Mouse (Mus musculus): ENCODE measurements around the gene Rab3il1. TPM values are rescaled to one million over a fixed set of nuclear protein-coding genes. Genes with fewer than 3 reads are reported as not detected.

Gene Rab3il1
- total RNA-seq, 2 experiments from 2014 or later, result 4.0 to 4.7 TPM

DNA sequence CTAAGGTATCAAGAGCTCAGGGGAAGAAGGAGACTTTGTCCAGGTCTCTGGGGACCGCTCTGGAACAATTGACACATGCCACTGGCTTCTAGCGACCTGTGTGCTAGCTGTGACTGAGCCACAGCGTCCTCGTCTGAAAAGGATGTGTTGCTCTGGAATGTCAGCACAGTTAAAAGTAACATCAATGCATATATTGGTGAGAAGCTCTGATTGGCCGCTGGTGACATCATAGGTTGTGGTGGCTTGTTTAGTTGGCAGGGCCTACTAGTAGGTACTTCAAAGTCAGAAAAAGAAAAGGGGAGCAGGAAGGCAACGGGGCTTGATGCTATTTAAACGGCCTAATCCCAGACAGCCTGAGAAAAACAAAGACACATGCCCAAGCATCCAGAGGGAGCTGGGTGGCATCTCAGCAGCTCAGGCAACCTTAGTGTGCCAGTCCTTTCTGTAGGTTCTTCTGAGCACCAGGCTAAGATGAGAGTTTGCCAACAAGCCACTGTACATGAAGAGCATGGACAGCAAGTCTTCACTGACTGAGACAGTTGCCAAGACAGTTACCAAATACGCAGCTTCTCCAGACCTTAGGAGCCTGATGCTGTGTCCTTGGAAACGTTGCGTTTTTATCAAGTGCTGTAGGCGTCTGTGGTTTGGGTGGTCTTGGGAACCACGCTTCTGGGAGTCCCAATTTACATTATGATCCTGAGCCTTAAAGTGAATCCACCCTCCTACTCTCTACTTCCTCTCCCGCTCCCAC is 2.6 kb upstream of the Rab3il1 start:
- intact Hi-C loops (cut with DNase I), result no loop called here
- no peak overlapping the region for H3K4me3 ChIP-seq
- no peak overlapping the region for H3K27ac ChIP-seq
- no peak for TF ChIP-seq CTCF (IDR thresholded peaks at IDR 0.05)
- no peak for DNase-seq

DNA sequence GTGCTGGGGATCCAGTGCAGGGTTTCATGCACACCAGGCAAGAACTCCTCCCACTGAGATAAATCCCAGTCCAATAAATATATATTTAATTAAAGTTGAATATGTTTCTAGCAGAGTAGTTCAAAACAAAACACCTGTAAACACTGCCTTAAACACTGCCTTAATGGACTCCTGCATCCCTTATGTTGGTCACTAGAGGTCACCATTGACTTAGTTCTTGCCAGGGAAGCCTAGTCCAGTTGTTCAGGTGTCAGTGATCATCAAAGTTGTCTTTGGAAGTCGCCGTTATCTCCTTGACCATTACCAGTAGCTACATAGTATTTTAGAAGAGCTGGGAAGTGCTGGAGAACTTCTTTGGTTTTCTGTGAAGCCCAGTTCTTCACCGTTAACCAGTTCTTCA is 1.1 kb upstream of the Rab3il1 start:
- no peak for DNase-seq
- intact Hi-C loops (cut with DNase I), result loop anchor here (1.0 to 2.0 kb wide), 2 partner anchors 34 to 198 kb away; no protein-coding TSS in a partner anchor
- no peak overlapping the region for H3K4me3 ChIP-seq
- H3K27ac ChIP-seq, result no peak overlapping the region
- peak; percentile 93 for TF ChIP-seq CTCF (IDR thresholded peaks at IDR 0.05)

DNA sequence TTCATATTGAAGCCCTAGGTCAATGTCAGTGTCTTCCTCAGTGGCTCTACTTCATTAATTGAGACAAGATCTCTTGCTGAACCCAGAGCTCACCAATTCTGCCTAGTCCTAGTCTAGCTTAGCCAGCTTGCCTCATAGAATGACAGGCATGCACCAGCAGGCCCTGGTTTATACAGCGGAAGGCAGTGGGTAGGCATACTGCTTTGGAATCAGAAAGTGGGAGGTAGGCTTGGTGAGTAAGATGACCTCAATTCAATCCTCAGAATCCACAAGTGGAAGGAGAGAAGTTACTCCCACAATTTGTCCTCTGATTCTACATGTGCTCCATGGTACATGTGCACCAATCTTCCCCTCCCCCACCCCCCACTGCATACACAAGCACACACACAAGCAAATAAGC is 2.2 kb downstream of the Rab3il1 start:
- DNase-seq, result no peak
- intact Hi-C loops (cut with DNase I), result no loop called here
- TF ChIP-seq CTCF (IDR thresholded peaks at IDR 0.05), result no peak

DNA sequence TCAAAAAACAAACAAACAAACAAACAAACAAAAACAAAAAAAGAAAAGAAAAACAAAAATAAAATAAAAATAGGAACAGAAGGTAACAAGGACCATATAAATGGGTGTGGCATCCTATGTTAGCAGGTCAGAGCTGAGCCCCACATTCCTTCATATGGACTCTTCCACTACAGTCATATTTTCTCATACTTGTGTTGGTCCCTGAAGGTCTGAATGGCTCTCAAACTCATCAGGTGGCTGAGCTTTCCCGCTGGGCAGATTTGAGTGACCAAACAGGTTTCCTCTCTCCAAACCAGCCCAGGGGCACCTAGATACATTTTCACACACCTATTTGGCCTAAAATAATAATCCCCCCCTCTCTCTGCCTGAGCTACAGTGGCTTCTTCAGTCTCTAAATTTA is 9.9 kb downstream of the Rab3il1 start:
- Histone ChIP-seq H3K4me3 (no peak overlapping the region), H3K27ac (no peak overlapping the region)
- DNase-seq, result no peak
- no peak for TF ChIP-seq CTCF (IDR thresholded peaks at IDR 0.05)
- intact Hi-C loops (cut with DNase I), result no loop called here

More for the DNA sequence above, 2.2 kb downstream of the Rab3il1 start:
- no peak overlapping the region for H3K4me3 ChIP-seq
- no peak overlapping the region for H3K27ac ChIP-seq

DNA sequence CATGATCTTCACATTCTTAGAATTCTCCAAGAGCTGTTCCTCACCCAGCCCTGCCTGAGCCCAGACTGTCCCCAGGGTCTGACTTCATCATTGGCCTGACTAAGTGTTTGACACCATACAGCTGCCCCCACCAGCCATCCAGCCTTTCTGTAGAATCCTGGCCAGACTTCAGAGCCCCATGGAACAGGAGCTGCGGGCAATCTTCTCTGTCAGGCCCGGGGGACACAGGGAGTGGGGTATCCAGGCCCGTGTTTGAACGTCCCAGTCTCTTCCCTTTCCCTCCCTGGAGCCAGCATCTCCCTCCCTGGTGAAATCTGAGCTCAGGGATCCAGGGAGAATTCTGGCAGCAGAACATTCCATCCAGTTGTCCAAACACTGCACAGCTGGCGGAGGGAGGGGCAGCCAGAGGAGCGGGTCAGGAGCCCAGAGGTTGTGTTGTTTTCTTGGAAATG is 11.4 kb downstream of the Rab3il1 start:
- DNase-seq, result peak; percentile 80
- intact Hi-C loops (cut with DNase I), result no loop called here
- Histone ChIP-seq H3K4me3 (no peak overlapping the region), H3K27ac (peak overlapping the region; percentile 86)
- TF ChIP-seq CTCF (IDR thresholded peaks at IDR 0.05), result no peak

DNA sequence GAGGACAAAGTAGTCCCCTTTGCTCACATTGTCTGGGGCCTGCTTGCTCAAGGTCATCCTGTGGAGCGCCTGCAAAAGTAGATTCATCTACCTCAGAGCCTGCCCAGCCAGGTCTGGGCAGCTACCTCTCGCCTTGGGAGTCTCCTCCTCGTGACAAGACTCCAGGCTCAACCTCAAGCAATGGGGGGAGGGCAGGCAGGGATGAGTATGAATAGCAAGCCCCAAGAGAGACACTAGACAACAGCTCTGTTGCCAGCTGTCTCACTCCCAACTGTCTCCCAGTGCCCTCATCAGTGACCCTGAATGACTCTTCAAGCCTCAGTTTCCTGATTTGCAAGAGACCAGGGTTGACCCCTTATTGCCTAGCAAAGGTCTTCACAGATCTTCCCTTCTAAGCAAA is 11.9 kb downstream of the Rab3il1 start:
- H3K4me3 ChIP-seq, result no peak overlapping the region
- DNase-seq, result peak; percentile 70
- no peak for TF ChIP-seq CTCF (IDR thresholded peaks at IDR 0.05)
- intact Hi-C loops (cut with DNase I), result no loop called here
- peak overlapping the region; percentile 86 for H3K27ac ChIP-seq

DNA sequence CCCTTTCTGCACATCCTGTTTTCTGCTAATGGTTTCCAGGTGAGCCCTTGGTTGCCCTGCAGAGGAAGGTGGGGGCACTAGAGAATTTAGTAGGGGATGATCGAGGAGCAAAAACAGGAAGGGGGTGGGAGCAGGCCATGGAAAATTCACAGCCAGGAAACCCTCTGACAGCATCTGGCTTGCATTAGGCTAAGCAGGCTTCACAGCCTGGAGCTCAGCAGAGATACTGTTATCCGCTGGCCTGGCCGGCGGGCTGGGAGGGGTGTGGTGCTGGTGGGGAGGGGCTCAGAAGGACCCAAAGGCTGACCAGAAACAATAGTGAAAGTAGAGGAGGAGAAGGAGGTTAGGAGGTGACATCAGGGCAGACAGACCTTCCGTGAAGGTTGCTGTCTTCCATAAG is 12.4 kb downstream of the Rab3il1 start:
- H3K27ac ChIP-seq, result peak overlapping the region; percentile 86
- intact Hi-C loops (cut with DNase I), result no loop called here
- peak; percentile 80 for DNase-seq
- no peak overlapping the region for H3K4me3 ChIP-seq
- no peak for TF ChIP-seq CTCF (IDR thresholded peaks at IDR 0.05)

DNA sequence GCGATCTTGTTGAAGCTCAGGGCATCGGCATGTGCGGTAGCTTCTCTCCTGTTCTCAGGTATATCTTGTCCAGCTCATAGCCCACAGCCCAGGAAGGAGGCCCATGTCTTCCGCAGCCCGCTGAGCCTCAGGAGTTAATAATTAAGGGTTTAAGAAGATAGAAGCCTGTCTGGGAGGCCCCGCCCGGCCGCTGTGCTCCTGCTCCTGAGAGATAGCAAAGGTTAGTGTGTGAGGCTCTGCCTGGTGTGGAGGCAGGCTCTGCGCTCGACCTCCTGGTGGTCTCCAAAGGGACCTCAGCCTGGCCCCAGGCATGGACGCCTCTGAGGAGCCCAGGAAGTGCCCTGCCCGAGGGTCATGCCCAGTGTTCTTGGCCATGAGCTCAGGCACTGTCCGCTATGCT is 13.4 kb downstream of the Rab3il1 start:
- intact Hi-C loops (cut with DNase I), result no loop called here
- peak overlapping the region; percentile 86 for H3K27ac ChIP-seq
- H3K4me3 ChIP-seq, result no peak overlapping the region
- no peak for TF ChIP-seq CTCF (IDR thresholded peaks at IDR 0.05)
- DNase-seq, result no peak

DNA sequence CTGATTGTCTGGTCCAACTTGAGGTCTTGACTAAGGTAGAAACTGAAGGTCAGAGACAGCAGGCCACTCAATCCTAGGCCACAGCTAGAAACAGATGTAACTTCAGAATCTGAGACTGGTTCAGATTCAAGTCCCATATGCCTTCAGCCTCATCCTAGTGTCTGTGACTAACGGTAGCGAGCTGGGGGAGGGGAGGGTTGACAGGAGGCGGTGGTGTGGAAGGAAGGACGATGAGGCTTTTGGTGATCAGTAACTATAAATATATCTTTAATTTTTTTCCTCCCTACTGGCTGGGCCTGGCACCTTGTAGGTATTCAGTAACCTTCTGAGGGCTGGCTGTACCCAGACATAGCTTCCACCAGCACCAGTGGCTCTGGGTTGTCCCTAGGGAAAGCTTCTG is 14.0 kb downstream of the Rab3il1 start:
- no peak for TF ChIP-seq CTCF (IDR thresholded peaks at IDR 0.05)
- Histone ChIP-seq H3K4me3 (no peak overlapping the region), H3K27ac (peak overlapping the region; percentile 86)
- intact Hi-C loops (cut with DNase I), result no loop called here
- DNase-seq, result no peak

DNA sequence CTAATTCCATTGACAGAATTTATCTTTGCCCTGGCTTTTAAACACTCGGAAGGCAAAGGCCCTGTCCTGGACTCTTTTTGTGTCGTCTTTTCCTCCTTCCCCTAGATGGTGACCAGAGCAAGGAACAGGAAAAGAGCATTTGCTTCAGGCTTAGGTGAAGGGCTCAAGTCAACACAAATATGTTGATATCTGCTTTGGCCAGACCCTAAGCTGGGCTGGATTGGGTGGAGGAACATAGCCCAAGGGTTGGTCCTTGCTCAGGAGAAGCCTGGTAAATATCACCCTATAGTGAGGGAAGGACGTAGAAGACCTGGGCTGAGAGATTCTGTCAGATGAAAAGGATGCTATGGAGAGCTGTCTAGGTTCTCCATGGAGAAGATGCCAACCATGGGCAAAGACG is 14.7 kb downstream of the Rab3il1 start:
- intact Hi-C loops (cut with DNase I), result no loop called here
- no peak overlapping the region for H3K4me3 ChIP-seq
- no peak for TF ChIP-seq CTCF (IDR thresholded peaks at IDR 0.05)
- DNase-seq, result no peak
- H3K27ac ChIP-seq, result 0 out of 2 replicates have a peak overlapping the region, but pooled peaks have one; percentile 86

DNA sequence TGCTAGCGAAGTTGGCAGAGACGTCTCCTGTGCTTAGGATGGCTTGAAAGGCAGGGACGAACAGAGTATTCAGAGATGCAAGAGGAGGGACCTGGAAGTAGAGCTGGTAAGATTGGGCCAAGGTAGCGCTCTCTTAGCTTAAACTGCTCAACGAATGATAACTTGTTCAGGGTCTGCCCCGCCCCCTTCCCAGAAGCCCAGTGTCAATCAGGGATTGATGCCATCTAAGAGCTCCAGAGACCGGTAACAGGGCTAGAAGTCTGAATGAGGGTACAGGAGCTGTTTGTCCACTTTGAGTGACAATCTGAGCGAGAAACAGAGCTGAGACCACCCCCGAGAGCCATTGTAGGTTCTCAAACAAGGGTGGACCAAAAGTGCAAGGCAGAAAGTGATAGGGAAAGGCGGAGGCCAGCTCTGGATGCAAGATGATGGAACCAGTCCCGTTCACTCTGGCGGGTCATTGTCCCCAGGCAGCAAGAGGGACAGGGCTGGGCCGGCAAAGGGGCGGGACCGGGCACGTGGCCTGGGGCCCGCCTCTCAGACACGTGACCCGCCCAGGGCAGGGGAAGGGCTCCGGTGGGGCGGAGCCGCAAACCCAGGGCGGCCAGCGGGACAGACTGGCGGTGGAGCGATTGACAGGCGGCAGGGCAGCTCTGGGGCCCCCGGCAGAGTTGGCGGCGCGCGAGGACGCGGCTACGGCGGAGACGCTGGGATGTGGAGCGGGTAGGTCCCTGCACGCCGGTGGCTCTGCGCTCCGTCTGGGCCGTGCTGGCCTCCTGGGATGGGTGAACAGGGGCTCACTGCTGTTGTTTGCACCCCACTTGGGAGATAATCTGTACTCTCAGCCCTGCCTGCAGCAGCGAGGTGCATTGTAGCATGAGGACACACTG is 16.4 kb downstream of the Rab3il1 start:
- Histone ChIP-seq H3K4me3 (peak overlapping the region; percentile 77), H3K27ac (peak overlapping the region; percentile 87)
- DNase-seq, result peak; percentile 97
- no peak for TF ChIP-seq CTCF (IDR thresholded peaks at IDR 0.05)
- intact Hi-C loops (cut with DNase I), result no loop called here

DNA sequence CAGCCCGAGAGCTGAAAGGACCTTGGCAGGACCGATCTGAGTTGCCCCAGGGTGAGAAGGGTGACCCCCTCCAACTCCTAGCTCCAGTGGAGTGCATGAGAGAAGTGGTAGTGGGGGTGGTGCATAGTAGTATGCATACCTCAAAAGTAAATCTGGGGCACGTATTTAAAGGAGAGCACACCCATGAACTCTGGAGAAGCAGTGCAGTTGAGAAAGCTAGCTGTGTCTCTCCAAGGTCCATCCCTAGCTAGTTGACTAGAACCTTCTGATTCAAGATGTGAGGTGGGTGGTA is 17.0 kb downstream of the Rab3il1 start:
- intact Hi-C loops (cut with DNase I), result no loop called here
- H3K4me3 ChIP-seq, result peak overlapping the region; percentile 77
- DNase-seq, result no peak
- peak overlapping the region; percentile 87 for H3K27ac ChIP-seq
- no peak for TF ChIP-seq CTCF (IDR thresholded peaks at IDR 0.05)

DNA sequence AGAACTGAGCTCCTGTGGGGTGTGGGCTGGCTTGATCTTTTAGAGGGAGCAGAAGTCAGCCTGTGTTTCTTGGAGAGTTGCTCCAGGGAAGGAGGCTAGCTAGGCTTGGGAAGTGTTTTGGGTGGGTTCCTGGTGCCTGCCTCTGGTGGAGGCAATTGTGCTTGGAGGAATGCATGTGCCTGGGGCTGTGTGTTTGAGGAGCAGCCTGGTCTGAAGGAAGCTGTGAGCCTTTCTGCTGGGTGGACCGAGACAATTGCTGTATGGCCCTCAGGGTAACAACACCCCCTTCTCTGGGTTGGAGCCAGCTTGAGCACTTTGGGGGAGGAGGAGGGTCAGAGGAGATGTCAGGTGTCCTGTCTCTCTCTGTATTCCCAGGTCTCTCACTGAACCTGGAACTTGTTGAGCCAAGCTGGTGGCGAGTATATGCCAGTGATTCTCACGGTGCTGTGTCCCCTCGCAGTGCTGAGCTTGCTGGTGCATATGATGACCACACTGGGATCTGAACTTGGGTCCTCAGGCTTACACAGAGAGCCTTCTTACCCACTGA is 17.8 kb downstream of the Rab3il1 start:
- no peak for TF ChIP-seq CTCF (IDR thresholded peaks at IDR 0.05)
- intact Hi-C loops (cut with DNase I), result no loop called here
- Histone ChIP-seq H3K27ac (peak overlapping the region; percentile 87), H3K4me3 (peak overlapping the region; percentile 77)
- DNase-seq, result no peak

All from gastrocnemius, adult 2 months (tissue).